Mouse (Mus musculus) myocyte (in vitro differentiated cells): ENCODE data around the gene Lyz2.

Experiments
- E2F4 ChIP-seq: IDR thresholded peaks from one replicate; pipeline ENCODE4 v1.6.1; 2011; ENCODE audit warnings: mild to moderate bottlenecking, control low read depth, moderate library complexity; ENCODE audit not compliant: insufficient read depth
- MAX ChIP-seq: IDR thresholded peaks from one replicate; pipeline ENCODE4 v1.6.1; 2011; ENCODE audit warnings: low read depth, mild to moderate bottlenecking, control low read depth
- MYOD1 ChIP-seq, 3 experiments: IDR thresholded peaks; one replicate each; pipeline ENCODE4 v1.6.1; 2011; ENCODE audit warnings: control low read depth in 2 of 3, low read depth in 2 of 3, mild to moderate bottlenecking in 2 of 3, moderate library complexity in 1 of 3; ENCODE audit not compliant: insufficient read length in 2 of 3, control insufficient read depth in 1 of 3
- POLR2A ChIP-seq: IDR thresholded peaks from one replicate; pipeline ENCODE4 v1.6.1; 2011; ENCODE audit warnings: low read depth, mild to moderate bottlenecking, control low read depth, moderate library complexity; ENCODE audit not compliant: insufficient read length
- POLR2AphosphoS2 ChIP-seq: IDR thresholded peaks from one replicate; pipeline ENCODE4 v1.6.1; 2011; ENCODE audit warnings: low read depth, control low read depth; ENCODE audit not compliant: insufficient read length
- TCF12 ChIP-seq: IDR thresholded peaks from one replicate; pipeline ENCODE4 v1.6.1; 2011; ENCODE audit warnings: mild to moderate bottlenecking, control low read depth; ENCODE audit not compliant: poor library complexity, insufficient read depth, severe bottlenecking
- TCF3 ChIP-seq: IDR thresholded peaks from one replicate; pipeline ENCODE4 v1.6.1; 2011; ENCODE audit warnings: low read depth, control low read depth; ENCODE audit not compliant: insufficient read length
- USF1 ChIP-seq: IDR thresholded peaks from one replicate; pipeline ENCODE4 v1.6.1; 2011; ENCODE audit warnings: low read depth, mild to moderate bottlenecking, control low read depth, moderate library complexity

GRCm38 (mm10) chr10:117322630-117323029 lies 40.5 kb upstream of the Lyz2 start:
- TF ChIP-seq E2F4, result no peak
- no peak for TF ChIP-seq POLR2A
- TF ChIP-seq MAX, result no peak
- no peak for TF ChIP-seq TCF12
- no peak for TF ChIP-seq USF1
- no peak for TF ChIP-seq TCF3
- no peak for TF ChIP-seq POLR2AphosphoS2
- no peak for TF ChIP-seq MYOD1 (IDR thresholded peaks at IDR 0.05; ENCODE audit: control insufficient read depth in 1 of 3, insufficient read length in 2 of 3, low read depth in 2 of 3)
